Comparison of ENCODE assay signal across 25 mouse cellular contexts in genomic region chr8:65206202-65206601, GRCm38 (mm10).
DNase-seq lines count a peak whose midpoint lies in the region; ATAC-seq and TF ChIP-seq lines count a peak whose summit lies in the region.
"Had no signal": no experiment of that assay in that cellular context is flagged by ENCODE, and none has a peak within 500 bp of the region (broad histone marks: within the 10 kb centered on the region; RNA-seq: fewer than 3 reads in every experiment).

No protein-coding gene starts in this region.

- CTCF ChIA-PET in Patski (lab: Charles Lee) = no interaction called here

- intact Hi-C loops in gastrocnemius, adult 2 months (cut with DNase I) = no loop called here

- peaks cover 3% of the 10 kb centered on the region for H3K27me3 ChIP-seq in Patski
- H3K27me3 ChIP-seq: embryonic facial prominence, embryonic 15.5 days; hindbrain, embryonic 12.5 days had no signal

- no peak overlapping the region for H3K27ac ChIP-seq in layer of hippocampus, adult 2 months
- no peak overlapping the region for H3K27ac ChIP-seq in gastrocnemius, adult 2 months
- H3K27ac ChIP-seq: embryonic facial prominence, embryonic 15.5 days; heart, adult 2 months; hindbrain, embryonic 12.5 days; left cerebral cortex, adult 2 months; liver, embryonic 14.5 days; macrophage had no signal

- peak; percentile 38 for TF ChIP-seq CTCF in layer of hippocampus, adult 2 months (conservative IDR thresholded peaks at IDR 0.05)
- TF ChIP-seq CTCF in Patski (IDR thresholded peaks at IDR 0.05) = peak; percentile 26
- no peak for TF ChIP-seq CTCF in gastrocnemius, adult 2 months (IDR thresholded peaks at IDR 0.05)

- in situ Hi-C loops in Patski (cut with MboI; ENCODE audit: low pct_unique_long_range_greater_than_20kb) = no loop called here

- no peak overlapping the region for H3K4me3 ChIP-seq in layer of hippocampus, adult 2 months
- H3K4me3 ChIP-seq in gastrocnemius, adult 2 months = no peak overlapping the region
- H3K4me3 ChIP-seq: embryonic facial prominence, embryonic 15.5 days; heart, adult 2 months; hindbrain, embryonic 12.5 days; left cerebral cortex, adult 2 months had no signal

- POLR2A ChIA-PET in Patski (lab: Charles Lee) = no interaction called here

- ATAC-seq in Patski = no peak
- ATAC-seq: CD4-positive, CD25-positive, alpha-beta regulatory T cell, adult 4 months; inflammation-experienced regulatory T-cells, adult 6 months; midbrain, embryonic 16.5 days had no signal

- DNase-seq in cerebellum, postnatal 10 days = peak; percentile 4 to 14
- DNase-seq in cerebellum, adult 9-11 months = no peak
- no peak for DNase-seq in layer of hippocampus, adult 2 months (ENCODE audit: low spot score in 2 of 2)
- DNase-seq in layer of hippocampus, postnatal 36 days = no peak
- DNase-seq in 3T3-L1 (ENCODE audit: low read depth, low spot score) = peak; percentile 5
- no peak for DNase-seq in Patski (ENCODE audit: low read depth, low spot score)
- DNase-seq in gastrocnemius, adult 2 months = no peak
- DNase-seq in thymus, adult 18-20 months = no peak
- DNase-seq: adrenal gland, adult 2 months; cerebellum, adult 18-20 months; cerebellum, postnatal 36 days; embryo, embryonic 11 days; gastrocnemius, postnatal 36 days; heart, adult 2 months; kidney, adult 9 months; kidney, postnatal 36 days; layer of hippocampus, adult 9-11 months had no signal

Comparison
In these comparisons a context has a peak if more than half of its experiments do, and no peak if none do; other contexts are left out.
1. DNase-seq: peak in cerebellum, postnatal 10 days (2 of 2) and 3T3-L1 (single experiment); none in cerebellum, adult 9-11 months (single experiment), layer of hippocampus, adult 2 months (0 of 2), layer of hippocampus, postnatal 36 days (0 of 2), Patski (single experiment), gastrocnemius, adult 2 months (single experiment) and thymus, adult 18-20 months (0 of 2).